Mouse (Mus musculus) adrenal gland, adult 2 months (tissue): ENCODE results near the gene Coasy. TPM values are rescaled to one million over a fixed set of nuclear protein-coding genes. Genes with fewer than 3 reads are reported as not detected.
"Not testable (repeated sequence)": the region's sequence is repeated elsewhere in the genome, so short reads cannot be mapped to it uniquely, and the experiment has no call there.

Source experiments
- DNase-seq: peaks from one replicate; pipeline ENCODE4 v3.0.0; 2021
- polyA plus RNA-seq: library from polyadenylated mRNA; depleted of rRNA; stranded (reverse); fragments of >200 nt; gene quantifications from 2 replicates; pipeline ENCODE4 v1.2.3, GENCODE M21; 2012
- total RNA-seq, 2 experiments: library from RNA; stranded (reverse); gene quantifications; 2 replicates each; pipeline ENCODE4 v1.2.3; 2021

Gene Coasy
- total and polyA plus RNA-seq, 3 experiments: 86.9 to 187 (median 90.5) TPM

DNA sequence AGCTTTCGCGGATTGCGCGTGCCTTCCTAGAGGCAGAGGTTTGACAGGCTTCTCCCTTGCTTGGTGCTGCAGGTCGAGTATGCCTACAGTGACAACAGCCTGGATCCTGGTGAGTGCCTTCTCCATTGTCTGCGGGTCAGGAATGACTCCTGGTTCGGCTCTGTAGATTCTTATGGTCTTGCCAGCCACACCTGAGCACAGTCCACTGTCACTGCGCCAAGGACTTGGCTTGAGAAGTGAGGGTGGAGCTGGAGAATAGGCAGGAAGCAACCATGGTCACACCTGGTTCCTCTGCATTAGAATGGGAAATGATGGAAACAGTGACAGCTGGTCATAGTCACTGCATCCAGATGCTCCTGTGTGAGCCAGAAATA, 5.3 kb downstream of the Coasy start:
- DNase-seq: no peak

DNA sequence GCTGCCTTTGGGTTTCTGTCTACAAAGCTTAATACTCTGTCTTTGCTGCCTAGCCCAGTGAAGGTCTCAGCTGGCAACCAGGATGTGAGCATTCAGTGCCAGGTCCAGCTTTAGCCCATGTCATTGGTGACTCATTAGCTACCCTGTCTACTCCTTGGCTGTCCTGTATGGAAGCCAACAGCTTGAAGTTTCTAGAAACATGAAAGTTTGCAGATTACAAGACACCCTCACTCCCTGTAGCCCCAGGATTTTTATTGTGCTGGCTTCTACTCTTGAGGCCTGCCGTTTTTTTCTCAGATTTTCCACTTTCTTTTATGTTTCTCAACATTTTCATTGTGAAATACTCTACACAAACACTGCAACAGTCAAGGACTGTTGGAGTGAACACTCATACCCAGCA, 7.6 kb downstream of the Coasy start:
- peak; percentile 70 for DNase-seq

DNA sequence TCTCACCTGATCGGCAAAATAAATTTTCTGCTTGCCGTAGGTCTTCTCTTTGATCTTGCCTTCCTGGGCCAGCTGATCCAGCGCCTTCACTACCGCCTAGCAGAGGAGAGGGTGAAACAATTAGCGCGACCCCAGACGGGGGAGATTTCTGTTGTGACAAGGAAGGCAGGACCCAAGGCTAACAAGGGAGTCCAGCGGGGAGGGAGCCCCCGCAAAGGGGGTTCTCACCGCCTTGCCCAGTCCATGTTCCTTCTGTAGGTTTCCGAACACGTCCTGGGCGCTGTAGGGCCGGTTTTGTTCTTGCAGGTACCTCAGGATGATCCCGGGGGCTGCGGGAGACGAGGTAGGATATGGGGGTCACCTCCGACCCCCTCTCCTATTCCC, 12.6 kb downstream of the Coasy start:
- DNase-seq: no peak

DNA sequence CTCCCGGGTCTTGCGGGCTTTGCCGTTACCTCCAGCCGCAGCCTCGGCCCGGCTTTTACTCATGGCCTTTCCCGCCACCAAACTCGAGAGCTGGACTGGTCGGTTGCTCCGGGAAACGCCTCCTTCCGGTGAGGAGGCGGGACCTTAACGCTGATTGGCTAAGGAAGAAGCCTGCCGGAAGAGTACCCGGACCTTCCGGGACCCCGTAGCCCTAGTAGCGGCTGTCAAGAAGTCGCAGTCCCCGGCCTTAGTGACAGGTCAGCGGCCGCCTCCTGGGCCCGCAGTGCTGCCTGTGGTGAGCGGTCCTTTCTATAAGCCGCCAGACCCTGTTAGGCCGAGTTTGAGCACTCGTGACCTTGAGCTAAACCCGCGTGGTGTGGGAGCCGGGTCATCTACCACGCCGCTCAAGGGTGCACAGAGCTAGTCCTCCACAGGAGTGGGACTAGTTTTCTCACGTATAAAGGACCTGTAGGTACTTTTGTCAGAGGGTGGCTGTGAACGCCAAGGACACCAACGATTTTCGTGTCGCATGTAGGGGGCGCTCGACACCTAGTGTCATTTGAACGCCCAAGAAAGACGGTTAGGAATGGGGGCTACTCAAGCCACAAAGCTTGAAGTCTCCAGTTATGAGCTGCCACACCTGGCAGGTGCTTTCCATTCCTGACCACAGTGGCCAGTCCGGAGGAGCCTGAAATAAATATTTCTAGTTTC, 13.1 kb downstream of the Coasy start, which contains the start of gene Psmc3ip:
Psmc3ip (minus strand) TSS at position 123 of the 711 bp plus-strand sequence.
- peak; percentile 97 for DNase-seq

DNA sequence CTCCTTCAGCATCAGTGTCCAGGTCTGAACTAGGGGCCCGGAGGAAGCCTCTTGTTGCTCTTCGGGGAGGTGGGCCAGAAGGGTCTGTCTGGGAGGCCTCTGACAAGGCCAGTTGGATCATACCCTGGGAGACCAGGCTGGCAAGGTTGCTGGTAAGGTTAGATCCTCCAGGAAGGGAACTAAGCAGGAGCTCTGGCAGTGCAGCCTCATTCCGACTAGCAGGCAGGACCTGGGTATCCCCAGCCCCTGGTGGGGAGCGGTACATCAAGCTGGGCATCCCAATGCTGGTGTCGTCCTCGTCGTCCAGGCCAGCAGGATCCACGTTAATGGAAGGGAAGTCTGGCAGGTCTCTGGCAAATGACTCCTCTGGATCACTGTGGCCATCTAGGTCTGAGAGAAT, 15.9 kb downstream of the Coasy start:
- no peak for DNase-seq

DNA sequence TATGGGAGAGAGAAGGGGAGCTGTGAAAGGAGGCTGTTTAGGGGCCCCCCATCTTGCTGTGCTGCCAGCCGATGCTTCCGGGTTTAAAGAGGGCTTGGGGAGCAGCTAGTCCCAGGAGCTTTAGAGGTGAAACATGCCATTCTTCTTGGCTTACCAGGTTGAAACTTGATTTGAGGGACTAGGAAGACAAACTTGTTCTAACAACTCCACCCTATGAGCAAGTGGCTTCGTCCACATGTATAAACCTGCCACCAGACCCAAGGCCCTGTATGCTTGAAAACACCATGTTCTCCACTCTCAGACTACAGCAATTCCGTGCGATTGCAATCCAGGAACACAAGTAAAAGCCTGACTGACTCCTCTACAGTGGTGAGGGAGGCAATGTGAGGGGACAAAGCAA, 20.6 kb downstream of the Coasy start:
- no peak for DNase-seq

DNA sequence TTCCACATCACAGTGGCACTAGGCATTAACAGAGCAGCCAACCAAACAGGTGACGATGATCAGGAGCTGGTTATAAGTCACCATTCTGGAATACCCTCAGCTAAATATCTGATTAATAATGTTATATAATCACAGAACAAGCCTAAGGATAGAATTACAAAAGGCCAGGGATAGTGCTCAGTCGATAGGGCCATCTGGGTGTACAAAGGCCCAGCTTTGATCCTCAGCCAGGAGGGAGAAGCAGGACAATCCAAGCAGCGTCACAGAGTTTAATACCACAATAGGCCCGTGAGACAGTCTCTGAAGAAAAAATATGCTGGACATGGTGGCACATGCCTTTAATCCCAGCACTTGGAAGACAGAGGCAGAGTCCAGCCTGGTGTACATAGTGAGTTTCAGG, 27.0 kb downstream of the Coasy start:
- DNase-seq: no peak

DNA sequence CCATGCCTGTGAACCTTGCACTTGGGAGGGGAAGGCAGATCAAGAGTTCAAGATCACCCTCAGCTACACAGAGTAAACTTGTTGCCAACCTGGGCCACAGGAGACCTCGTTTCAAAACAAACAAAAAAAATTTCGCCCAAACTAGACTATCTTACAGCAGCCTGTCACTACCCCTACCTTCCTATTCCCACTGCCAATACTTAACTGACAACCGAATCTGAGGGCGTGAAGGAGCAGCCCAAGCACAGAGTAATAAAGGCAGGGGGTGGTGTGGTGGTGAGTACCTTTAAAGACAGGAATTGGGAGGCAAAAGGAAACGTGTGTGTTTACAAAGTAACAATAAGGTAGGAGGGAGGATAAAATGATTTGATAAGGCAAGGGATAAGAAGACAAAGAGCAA, 28.3 kb downstream of the Coasy start:
- DNase-seq: no peak

DNA sequence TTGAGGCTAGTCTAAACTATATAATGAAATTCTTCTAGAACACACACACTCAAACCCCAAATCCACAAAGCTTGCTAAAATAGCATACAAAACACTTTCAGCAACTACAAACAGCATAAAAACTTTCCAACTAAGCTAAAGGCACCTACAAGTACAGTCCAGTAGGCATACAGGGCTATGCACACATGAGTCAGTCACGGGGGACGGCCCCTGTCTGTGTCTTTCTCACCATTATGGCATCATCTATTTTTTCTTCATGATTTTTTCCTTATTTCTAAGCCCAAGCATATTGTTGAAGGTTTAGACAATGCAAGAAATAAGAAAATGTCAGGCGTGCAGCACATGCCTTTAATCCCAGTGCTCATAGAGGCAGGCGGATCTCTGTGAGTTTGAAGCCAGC, 28.8 kb downstream of the Coasy start:
- no peak for DNase-seq

DNA sequence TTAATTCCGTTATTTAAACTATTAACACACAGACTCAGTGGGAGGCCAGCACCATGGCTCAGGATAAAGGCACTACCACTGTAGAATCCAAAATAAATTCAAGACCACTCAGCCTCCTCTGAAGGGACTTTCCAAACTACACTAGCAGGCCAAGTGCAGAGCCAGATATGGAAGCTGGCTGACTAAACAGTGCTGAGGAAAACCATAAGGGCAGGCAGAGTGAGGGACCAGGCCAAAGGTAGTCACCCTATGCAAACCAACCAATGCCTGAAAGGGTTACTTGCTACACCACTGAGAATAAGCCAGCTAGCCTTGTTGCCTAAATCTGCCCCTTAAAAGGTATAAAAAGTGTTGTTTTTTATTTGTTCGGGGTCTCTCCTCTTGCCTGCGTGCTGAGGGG, 29.8 kb downstream of the Coasy start:
- no peak for DNase-seq

DNA sequence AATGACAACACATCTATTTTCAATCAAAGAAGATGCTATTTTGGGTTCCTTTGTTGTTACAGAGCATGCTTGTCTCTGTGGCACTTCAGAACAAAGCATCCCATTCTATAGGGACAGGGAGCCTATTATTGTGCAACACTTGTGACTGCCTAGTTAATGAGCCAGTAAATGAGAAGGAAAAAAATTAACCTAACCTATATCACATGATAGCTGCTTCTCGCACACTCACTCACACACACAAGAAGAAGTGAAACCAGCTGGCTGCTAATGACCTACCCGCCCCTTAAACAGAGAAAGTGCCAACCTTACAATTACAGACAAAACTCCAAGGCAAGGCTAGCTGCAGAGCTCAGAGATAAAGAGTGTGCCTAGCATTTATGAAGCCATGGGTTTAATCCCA, 33.2 kb downstream of the Coasy start:
- DNase-seq: no peak

DNA sequence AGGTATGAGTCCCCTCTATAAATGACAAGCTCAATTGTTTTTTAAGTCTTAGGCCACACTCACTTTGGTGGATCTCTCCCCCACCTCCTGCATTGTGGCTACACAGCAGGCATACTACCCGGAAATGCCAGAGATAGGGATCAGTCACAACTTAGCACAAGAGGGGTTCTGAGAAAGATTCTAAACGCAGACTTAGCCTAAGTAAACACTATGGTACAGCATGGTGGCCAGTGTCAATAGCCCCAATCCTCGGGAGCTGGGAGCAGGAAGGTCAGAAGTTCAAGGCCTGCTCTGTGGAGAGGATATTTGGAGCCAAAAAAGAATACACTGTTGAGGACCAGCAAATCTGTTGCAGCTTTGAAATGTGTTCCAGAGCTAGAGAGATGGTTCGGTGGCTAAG, 35.7 kb downstream of the Coasy start:
- no peak for DNase-seq

DNA sequence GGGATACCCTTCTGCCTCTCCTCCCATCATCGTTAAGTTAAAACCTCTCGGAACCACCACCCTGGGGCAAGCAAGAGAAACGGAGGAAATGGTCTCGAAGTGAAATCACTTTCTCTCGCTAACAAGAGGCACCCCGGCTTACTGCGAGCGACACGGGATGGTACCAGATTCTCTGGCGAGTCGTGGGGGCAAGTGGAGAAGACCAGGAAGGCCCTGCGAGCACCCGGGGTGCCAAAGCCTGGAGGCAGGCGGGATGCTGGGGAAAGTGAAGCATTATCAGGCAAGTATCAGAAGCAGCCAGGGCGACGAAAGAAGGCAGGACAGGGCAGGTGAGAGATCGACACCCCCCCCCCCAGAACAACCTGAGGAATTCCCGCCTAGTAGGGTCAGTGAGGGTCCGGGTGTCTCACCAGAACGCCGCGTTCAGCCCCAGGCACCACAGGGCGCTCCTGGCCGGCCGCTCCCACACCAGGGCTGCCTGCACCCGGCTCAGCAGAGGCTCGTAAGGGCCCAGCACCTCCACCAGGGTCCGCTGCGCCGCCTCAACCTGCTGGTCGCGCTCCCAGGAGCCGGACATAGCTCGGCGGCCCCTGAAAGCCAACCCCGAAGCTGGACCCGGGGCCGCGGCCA, 36.9 kb downstream of the Coasy start:
- no peak for DNase-seq

DNA sequence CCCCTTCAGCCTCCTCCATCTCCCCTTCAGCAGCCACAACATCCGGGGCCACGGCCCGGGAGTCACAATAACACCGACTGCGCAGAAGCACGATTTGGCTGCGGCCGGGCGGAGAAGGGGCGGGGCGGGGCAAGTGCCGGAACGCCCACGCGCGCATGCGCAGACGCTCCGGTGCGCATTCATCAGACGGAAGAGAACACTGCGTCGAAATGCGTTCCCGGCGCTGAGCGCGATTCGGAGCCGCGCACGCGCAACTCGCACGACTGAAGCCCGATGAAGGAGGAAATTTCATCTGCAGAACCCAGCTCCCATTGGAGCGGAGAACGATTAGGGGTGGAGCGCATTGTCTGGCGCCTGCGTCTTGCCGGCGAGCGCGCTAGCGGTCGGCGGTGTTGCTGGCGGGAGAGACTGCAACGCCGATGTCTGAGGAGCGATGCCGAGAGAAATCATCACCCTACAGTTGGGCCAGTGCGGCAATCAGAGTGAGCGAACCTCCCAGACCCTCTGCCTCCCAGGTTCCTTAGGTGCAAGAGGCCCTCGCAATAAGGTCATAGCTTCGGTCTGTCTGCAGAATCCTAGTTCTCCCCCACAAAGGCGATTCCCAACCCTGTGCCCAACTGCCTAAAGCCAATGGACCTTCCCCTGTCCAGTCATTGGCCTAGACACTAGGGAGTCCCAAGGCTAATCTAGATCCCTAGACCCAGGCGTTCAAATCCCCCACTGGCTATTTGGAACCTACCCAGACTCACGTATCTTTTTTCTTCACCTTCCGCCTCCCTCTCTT, 37.6 kb downstream of the Coasy start, which contains the start of the genes Retreg3 and Tubg1:
Retreg3 (minus strand) TSS at position 133 of the 784 bp plus-strand sequence.
Tubg1 (plus strand) TSS at position 178 of the 784 bp plus-strand sequence.
- DNase-seq: peak; percentile 99

DNA sequence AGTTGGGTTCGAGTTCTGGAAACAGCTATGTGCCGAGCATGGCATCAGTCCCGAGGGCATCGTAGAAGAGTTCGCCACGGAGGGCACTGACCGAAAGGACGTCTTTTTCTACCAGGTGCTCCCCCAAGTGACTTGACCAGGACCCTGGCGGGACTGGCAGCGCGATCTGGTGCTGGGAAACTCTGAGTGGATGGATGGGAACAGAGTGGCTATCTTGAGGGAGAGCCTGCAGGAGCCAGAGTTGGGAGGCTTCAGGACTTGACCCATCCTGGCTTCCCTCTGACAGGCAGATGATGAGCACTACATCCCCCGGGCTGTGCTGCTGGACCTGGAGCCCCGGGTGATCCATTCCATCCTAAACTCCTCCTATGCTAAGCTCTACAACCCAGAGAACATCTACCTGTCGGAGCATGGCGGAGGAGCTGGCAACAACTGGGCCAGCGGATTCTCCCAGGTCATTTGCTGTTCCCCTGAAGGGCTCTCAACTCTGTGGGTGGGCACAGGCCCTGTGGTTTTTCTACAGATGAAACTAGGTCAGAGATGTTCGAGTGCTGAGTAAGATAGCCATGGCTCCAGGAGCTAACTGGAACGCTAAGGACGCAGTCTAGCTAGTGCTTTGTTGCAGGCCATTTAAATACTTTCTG, 38.3 kb downstream of the Coasy start:
- no peak for DNase-seq

DNA sequence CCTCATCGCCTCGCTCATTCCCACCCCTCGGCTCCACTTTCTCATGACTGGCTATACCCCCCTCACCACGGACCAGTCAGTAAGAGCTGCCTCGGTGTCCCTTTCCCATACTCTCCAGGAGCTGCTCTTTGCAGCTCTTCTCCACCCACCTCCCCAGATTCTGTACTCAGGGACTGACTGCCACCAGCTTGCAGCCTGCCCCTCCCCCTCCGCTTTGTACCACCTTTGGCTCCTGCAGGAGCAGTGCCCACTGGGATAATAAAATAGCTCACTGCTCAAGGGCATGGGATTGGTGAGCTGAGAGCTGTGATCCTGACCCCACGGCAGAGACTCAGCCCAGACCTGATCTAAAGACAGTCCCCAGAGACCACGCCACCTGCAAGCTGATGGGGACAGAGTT, 42.1 kb downstream of the Coasy start:
- DNase-seq: not testable (repeated sequence)

DNA sequence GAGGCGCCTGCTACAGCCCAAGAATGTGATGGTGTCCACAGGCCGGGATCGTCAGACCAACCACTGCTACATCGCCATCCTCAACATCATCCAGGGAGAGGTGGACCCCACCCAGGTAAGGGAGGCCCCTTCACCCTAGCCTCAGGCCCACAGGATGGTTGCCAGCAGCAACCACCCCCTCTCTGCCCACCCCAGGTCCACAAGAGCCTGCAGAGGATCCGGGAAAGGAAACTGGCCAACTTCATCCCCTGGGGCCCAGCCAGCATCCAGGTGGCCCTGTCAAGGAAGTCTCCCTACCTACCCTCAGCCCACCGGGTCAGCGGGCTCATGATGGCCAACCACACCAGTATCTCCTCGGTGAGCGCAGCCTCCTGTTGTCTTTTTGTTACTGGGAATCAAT, 42.6 kb downstream of the Coasy start:
- not testable (repeated sequence) for DNase-seq

DNA sequence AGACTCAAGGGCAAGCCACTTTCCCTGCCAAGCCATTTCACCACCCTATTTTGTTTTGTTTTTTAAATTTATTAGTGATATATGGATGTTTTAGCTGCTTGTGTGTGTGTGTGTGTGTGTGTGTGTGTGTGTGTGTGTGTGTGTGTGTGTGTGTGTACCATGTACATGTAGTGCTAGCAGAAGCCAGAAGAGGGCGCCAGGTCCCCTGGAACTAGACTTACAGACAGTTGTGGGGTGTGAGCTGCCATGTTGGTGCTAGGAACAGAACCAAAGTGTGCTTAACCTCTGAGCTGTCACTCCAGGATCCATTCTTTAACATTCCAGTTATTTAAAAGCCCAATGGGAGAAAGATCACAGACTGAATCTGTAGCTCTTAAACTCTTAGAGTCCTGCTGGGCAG, 44.7 kb downstream of the Coasy start:
- no peak for DNase-seq

DNA sequence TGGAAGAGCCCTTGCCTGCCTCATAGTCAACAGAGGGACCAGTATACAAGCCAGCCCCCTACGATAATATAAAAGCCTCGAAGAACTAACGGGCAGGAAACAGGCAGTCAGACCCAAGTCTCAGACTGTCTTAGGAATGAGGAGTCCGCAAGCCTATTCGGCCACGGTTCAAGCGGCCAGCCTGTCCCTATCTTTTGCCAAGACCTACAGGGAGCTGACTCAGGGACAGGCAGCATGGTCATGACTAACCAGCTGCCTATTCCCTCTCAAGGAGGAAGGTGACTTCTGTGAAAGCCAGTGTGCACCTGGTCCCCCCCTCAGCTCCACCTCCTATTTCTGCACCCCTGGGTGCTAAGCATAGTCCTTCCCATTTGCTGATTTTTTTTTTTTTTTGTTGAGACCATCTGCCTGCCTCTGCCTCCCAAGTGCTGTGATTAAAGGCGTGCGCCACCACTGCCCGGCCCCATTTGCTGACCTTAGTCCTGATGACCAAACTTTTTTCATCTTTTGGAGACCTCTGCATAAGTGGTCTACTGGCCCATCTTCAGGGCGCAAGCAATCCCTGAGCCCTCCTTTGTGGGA, 46.7 kb downstream of the Coasy start:
- DNase-seq: peak; percentile 65

DNA sequence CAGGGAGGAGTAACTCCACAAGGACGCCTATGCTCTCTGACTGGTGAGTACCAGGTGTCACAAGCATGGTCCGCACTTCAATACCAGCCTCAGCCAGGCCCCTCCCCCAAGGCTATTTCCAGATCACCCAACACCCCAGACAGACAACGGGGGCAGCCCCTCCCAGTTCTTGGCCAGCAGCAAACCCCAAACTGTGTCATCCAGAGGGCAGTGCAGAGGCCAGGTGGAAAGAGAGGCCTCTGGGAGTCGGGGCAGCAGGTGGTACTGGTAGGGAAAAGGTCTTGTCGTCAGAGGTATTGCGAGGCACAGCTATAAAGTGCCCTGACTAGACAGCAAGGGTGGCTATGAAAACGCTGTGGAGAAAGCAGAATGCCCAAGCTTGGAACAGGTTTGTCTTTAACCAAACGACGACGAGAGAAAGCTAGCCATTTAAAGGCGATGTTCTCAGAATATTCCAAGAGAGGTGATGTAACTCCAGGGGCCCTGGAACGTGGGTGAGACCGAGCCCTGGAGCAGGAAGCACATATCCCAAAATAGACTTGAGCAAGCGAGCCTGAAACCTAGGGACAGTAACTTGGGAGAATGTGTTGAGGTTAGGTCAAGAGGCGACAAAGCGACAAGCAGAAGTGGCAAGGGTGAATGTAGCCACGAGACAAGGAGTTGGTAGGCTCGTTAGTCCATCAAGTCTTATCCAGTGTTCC, 47.8 kb downstream of the Coasy start:
- peak; percentile 53 for DNase-seq

DNA sequence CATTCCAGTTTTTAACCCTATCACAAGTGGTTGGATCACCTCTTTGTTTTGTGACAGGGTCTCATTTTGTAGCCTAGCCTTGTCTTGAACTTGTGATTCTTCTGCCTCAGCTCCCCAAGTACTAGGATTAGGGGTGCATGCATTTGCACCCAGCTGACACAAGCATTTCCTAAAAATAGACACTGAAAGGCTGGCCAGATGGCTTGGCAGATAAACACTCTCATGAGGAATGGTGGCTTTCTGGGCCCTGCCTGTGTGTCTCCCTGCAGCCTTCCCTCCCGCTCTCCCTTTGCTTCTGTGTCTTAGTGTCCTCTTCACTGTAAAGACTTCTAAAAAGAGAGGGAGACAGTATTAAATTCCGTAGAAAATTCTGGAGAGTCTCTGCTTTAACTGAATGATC, 48.8 kb downstream of the Coasy start:
- DNase-seq: no peak

DNA sequence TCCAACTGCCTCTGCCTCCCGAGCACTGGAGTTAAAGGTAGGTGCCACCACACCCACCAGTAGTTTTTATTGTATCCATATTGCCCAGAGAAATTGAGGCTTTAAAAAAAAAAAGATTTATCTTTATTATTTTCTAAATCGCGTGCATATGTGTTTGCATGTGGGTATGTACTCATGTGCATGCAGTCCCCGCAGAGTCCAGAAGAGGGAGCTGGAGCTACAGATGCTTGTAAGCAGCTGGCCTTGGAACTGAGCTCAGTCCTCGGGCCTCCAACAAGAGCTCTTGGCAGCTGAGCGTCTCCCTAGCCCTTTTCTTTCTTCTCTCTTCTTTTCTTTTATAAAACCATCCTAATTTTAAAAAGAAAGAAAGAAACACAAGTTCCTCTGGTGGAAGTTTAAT, 49.3 kb downstream of the Coasy start:
- DNase-seq: no peak
